Mouse (Mus musculus): ENCODE data around the gene Clta. TPM values are rescaled to one million over a fixed set of nuclear protein-coding genes. Genes with fewer than 3 reads are reported as not detected.

Clta gene
- polyA plus RNA-seq, 1 experiment from 2014 or later, result 273 TPM

DNA sequence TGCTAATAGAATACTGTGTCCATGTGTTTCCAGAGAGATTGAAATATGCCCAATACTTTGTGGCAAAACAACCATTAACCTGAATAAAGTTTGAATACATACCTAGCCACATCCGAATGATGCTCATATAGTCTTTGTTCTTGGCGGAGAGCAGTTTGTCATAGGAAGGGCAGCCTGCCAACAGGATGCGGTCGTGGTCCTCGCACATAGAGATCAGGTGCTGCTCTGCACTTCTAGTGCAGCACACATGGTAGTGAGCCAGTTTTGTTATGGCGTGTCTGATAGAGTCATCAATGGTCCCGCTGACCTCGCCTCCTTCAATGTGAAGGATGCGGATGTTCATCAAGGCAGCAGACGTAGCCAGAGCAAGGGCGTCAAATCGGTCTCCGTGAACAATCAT is 55.4 kb downstream of the Clta start:
- DNase-seq (ENCODE audit: low spot score), result no peak
- Histone ChIP-seq H3K4me1 (ENCODE audit: control insufficient read depth, insufficient read depth, low read length) (no peaks in the 10 kb centered on the region), H3K9me3 (replicated peaks; ENCODE audit: control insufficient read depth, low read length) (no peaks in the 10 kb centered on the region), H3K4me3 (ENCODE audit: low read depth, low read length) (no peak overlapping the region), H3K4me2 (ENCODE audit: low read depth, low read length) (no peak overlapping the region), H3K9ac (replicated peaks; ENCODE audit: low read length) (no peak overlapping the region), H3K27ac (replicated peaks; ENCODE audit: low read depth, low read length) (no peak overlapping the region), H3K36me3 (replicated peaks; ENCODE audit: control insufficient read depth, insufficient read depth, low read depth, low read length) (no peaks in the 10 kb centered on the region), H3K27me3 (ENCODE audit: control insufficient read depth, insufficient read depth, low read length) (no peaks in the 10 kb centered on the region)
- 94% methylated on average over 13 of the region's 13 CpGs for WGBS
- ATAC-seq (replicated peaks; ENCODE audit: insufficient number of reproducible peaks, low FRiP score, low TSS enrichment, low read depth), result no peak

- no peak overlapping the region for H3K4me2 ChIP-seq (ENCODE audit: low read depth, low read length)
- H3K27ac ChIP-seq (replicated peaks; ENCODE audit: low read depth, low read length), result no peak overlapping the region
- DNase-seq (ENCODE audit: low spot score), result no peak
- ATAC-seq (replicated peaks; ENCODE audit: insufficient number of reproducible peaks, low FRiP score, low TSS enrichment, low read depth), result no peak
- no peaks in the 10 kb centered on the region for H3K27me3 ChIP-seq (ENCODE audit: control insufficient read depth, insufficient read depth, low read length)
- WGBS, result 73% methylated on average over 9 of the region's 9 CpGs
- no peaks in the 10 kb centered on the region for H3K9me3 ChIP-seq (replicated peaks; ENCODE audit: control insufficient read depth, low read length)
- H3K4me1 ChIP-seq (ENCODE audit: control insufficient read depth, insufficient read depth, low read length), result no peaks in the 10 kb centered on the region
- no peaks in the 10 kb centered on the region for H3K36me3 ChIP-seq (replicated peaks; ENCODE audit: control insufficient read depth, insufficient read depth, low read depth, low read length)
- H3K4me3 ChIP-seq (ENCODE audit: low read depth, low read length), result no peak overlapping the region
- no peak overlapping the region for H3K9ac ChIP-seq (replicated peaks; ENCODE audit: low read length)
These were observed 57.8 kb downstream of the Clta start for GRCm38 (mm10) chr4:44062062-44062461.

- Histone ChIP-seq H3K27ac (replicated peaks; ENCODE audit: low read depth, low read length) (no peak overlapping the region), H3K9me3 (replicated peaks; ENCODE audit: control insufficient read depth, low read length) (no peaks in the 10 kb centered on the region), H3K27me3 (ENCODE audit: control insufficient read depth, insufficient read depth, low read length) (no peaks in the 10 kb centered on the region), H3K9ac (replicated peaks; ENCODE audit: low read length) (no peak overlapping the region), H3K36me3 (replicated peaks; ENCODE audit: control insufficient read depth, insufficient read depth, low read depth, low read length) (no peaks in the 10 kb centered on the region), H3K4me1 (ENCODE audit: control insufficient read depth, insufficient read depth, low read length) (no peaks in the 10 kb centered on the region), H3K4me2 (ENCODE audit: low read depth, low read length) (no peak overlapping the region), H3K4me3 (ENCODE audit: low read depth, low read length) (no peak overlapping the region)
- WGBS, result 93% methylated on average over 14 of the region's 14 CpGs
- no peak for ATAC-seq (replicated peaks; ENCODE audit: insufficient number of reproducible peaks, low FRiP score, low TSS enrichment, low read depth)
- DNase-seq (ENCODE audit: low spot score), result no peak
These were observed 58.6 kb downstream of the Clta start for GRCm38 (mm10) chr4:44062816-44063215.

DNA sequence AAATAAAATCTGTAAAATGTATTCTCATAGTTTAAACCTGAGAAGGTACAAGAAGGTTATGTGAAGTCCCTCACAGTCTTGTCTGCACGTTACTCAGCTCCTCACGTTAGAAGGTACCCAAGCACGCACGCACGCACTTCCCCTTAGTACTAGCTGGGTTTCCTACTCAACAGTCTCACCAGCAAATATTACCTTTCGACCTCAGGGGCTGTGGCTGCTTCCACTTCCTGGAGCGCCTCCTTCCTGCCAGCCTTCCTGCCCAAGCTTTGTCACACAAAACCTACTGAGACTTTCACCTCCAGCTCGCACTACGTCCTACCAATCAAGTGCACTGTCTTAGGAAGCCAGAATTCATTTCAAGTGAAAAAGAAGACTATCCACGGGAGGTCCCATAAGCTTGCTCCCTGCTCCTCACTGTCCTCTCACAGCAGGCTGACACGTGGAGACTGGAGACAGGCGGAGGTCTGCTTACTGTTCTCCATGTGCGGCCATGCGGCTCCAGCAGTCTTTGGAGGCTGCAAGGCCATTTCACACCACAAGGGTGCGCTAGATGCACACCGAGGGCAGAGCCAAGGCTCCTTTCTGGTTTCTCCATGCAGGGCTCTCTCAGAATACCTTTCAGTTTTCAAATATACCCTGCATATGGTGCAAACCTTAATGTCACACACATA is 61.2 kb downstream of the Clta start:
- no peaks in the 10 kb centered on the region for H3K36me3 ChIP-seq (replicated peaks; ENCODE audit: control insufficient read depth, insufficient read depth, low read depth, low read length)
- H3K27ac ChIP-seq (replicated peaks; ENCODE audit: low read depth, low read length), result no peak overlapping the region
- H3K27me3 ChIP-seq (ENCODE audit: control insufficient read depth, insufficient read depth, low read length), result no peaks in the 10 kb centered on the region
- no peaks in the 10 kb centered on the region for H3K9me3 ChIP-seq (replicated peaks; ENCODE audit: control insufficient read depth, low read length)
- H3K4me2 ChIP-seq (ENCODE audit: low read depth, low read length), result peak overlapping the region; percentile 8; the same call in 1 of the 2 replicates
- H3K4me3 ChIP-seq (ENCODE audit: low read depth, low read length), result no peak overlapping the region
- H3K9ac ChIP-seq (replicated peaks; ENCODE audit: low read length), result peak overlapping the region; percentile 35; the same call in 1 of the 2 replicates
- ATAC-seq (replicated peaks; ENCODE audit: insufficient number of reproducible peaks, low FRiP score, low TSS enrichment, low read depth) (peak; percentile 56; the same call in 1 of the 2 replicates), DNase-seq (ENCODE audit: low spot score) (peak; percentile 92)
- no peaks in the 10 kb centered on the region for H3K4me1 ChIP-seq (ENCODE audit: control insufficient read depth, insufficient read depth, low read length)
- 31% methylated on average over 16 of the region's 16 CpGs for WGBS

- WGBS, result 84% methylated on average over 6 of the region's 6 CpGs
- no peaks in the 10 kb centered on the region for H3K36me3 ChIP-seq (replicated peaks; ENCODE audit: control insufficient read depth, insufficient read depth, low read depth, low read length)
- DNase-seq (ENCODE audit: low spot score) (no peak), ATAC-seq (replicated peaks; ENCODE audit: insufficient number of reproducible peaks, low FRiP score, low TSS enrichment, low read depth) (no peak)
- no peak overlapping the region for H3K4me2 ChIP-seq (ENCODE audit: low read depth, low read length)
- H3K27me3 ChIP-seq (ENCODE audit: control insufficient read depth, insufficient read depth, low read length), result no peaks in the 10 kb centered on the region
- no peak overlapping the region for H3K9ac ChIP-seq (replicated peaks; ENCODE audit: low read length)
- H3K4me3 ChIP-seq (ENCODE audit: low read depth, low read length), result no peak overlapping the region
- H3K4me1 ChIP-seq (ENCODE audit: control insufficient read depth, insufficient read depth, low read length), result no peaks in the 10 kb centered on the region
- H3K9me3 ChIP-seq (replicated peaks; ENCODE audit: control insufficient read depth, low read length), result no peaks in the 10 kb centered on the region
- no peak overlapping the region for H3K27ac ChIP-seq (replicated peaks; ENCODE audit: low read depth, low read length)
These were observed 62.6 kb downstream of the Clta start for GRCm38 (mm10) chr4:44066891-44067290.

DNA sequence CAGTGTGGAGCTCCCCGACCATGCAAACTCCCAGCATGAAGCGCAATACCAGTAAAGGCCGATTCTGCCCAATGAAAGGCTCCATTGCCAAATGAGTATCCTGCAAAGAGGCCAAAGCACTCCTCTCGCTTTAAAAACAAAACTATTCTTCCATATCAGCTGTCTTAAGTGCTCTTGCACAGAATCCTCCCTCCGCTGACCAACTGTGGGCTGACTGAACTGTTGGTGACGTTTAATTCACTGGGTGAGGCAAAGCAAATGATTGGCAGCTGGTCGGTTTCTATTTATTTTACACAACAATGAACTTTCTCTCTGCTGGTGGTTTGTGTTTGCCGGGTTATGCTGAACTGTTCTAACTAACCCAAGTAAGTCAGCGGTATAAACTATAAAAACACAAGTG is 64.5 kb downstream of the Clta start:
- Histone ChIP-seq H3K4me2 (ENCODE audit: low read depth, low read length) (no peak overlapping the region; the same call in 1 of the 2 replicates), H3K27me3 (ENCODE audit: control insufficient read depth, insufficient read depth, low read length) (no peaks in the 10 kb centered on the region), H3K9me3 (replicated peaks; ENCODE audit: control insufficient read depth, low read length) (no peaks in the 10 kb centered on the region), H3K9ac (replicated peaks; ENCODE audit: low read length) (no peak overlapping the region), H3K36me3 (replicated peaks; ENCODE audit: control insufficient read depth, insufficient read depth, low read depth, low read length) (no peaks in the 10 kb centered on the region), H3K27ac (replicated peaks; ENCODE audit: low read depth, low read length) (no peak overlapping the region), H3K4me1 (ENCODE audit: control insufficient read depth, insufficient read depth, low read length) (no peaks in the 10 kb centered on the region), H3K4me3 (ENCODE audit: low read depth, low read length) (no peak overlapping the region)
- DNase-seq (ENCODE audit: low spot score) (no peak), ATAC-seq (replicated peaks; ENCODE audit: insufficient number of reproducible peaks, low FRiP score, low TSS enrichment, low read depth) (no peak)
- WGBS, result 38% methylated on average over 9 of the region's 9 CpGs

DNA sequence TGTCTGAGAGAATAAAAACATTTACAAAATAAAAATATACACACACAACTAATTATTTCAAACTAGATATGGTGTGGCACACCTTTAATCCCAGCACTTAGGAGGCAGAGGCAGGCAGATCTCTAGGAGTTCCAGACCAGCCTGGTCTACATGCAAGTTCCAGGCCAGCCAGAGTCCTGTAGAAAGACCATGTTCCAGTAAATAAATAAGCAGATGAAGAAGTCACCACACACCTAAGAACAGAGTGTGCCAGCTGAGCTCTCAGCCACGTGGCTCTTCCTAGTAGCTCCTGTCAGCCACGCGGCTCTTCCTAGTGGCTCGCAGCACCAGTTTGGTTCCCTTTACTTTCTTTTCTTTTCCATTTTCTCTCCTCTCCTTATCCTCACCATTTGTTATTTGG is 65.2 kb downstream of the Clta start:
- Histone ChIP-seq H3K4me2 (ENCODE audit: low read depth, low read length) (no peak overlapping the region), H3K4me1 (ENCODE audit: control insufficient read depth, insufficient read depth, low read length) (no peaks in the 10 kb centered on the region), H3K9ac (replicated peaks; ENCODE audit: low read length) (no peak overlapping the region), H3K27me3 (ENCODE audit: control insufficient read depth, insufficient read depth, low read length) (no peaks in the 10 kb centered on the region), H3K4me3 (ENCODE audit: low read depth, low read length) (no peak overlapping the region), H3K36me3 (replicated peaks; ENCODE audit: control insufficient read depth, insufficient read depth, low read depth, low read length) (no peaks in the 10 kb centered on the region), H3K9me3 (replicated peaks; ENCODE audit: control insufficient read depth, low read length) (no peaks in the 10 kb centered on the region), H3K27ac (replicated peaks; ENCODE audit: low read depth, low read length) (no peak overlapping the region)
- ATAC-seq (replicated peaks; ENCODE audit: insufficient number of reproducible peaks, low FRiP score, low TSS enrichment, low read depth), result no peak
- DNase-seq (ENCODE audit: low spot score), result no peak
- WGBS, result 93% methylated on average over 4 of the region's 4 CpGs

GRCm38 (mm10) chr4:44070641-44071040 is 66.4 kb downstream of the Clta start:
- Histone ChIP-seq H3K27ac (replicated peaks; ENCODE audit: low read depth, low read length) (no peak overlapping the region), H3K4me2 (ENCODE audit: low read depth, low read length) (no peak overlapping the region), H3K4me3 (ENCODE audit: low read depth, low read length) (no peak overlapping the region), H3K36me3 (replicated peaks; ENCODE audit: control insufficient read depth, insufficient read depth, low read depth, low read length) (no peaks in the 10 kb centered on the region), H3K4me1 (ENCODE audit: control insufficient read depth, insufficient read depth, low read length) (no peaks in the 10 kb centered on the region), H3K9ac (replicated peaks; ENCODE audit: low read length) (no peak overlapping the region), H3K9me3 (replicated peaks; ENCODE audit: control insufficient read depth, low read length) (no peaks in the 10 kb centered on the region), H3K27me3 (ENCODE audit: control insufficient read depth, insufficient read depth, low read length) (no peaks in the 10 kb centered on the region)
- DNase-seq (ENCODE audit: low spot score) (no peak), ATAC-seq (replicated peaks; ENCODE audit: insufficient number of reproducible peaks, low FRiP score, low TSS enrichment, low read depth) (no peak)
- WGBS, result 75% methylated on average over 4 of the region's 4 CpGs
